Mouse (Mus musculus) MEL (cell line): ENCODE measurements around the gene Arhgap23.

ENCODE experiments used
- CTCF ChIP-seq, 3 experiments: IDR thresholded peaks in 2 of 3; conservative IDR thresholded peaks in 1 of 3; 2 replicates each; pipeline ENCODE4 v1.5.1; 2011 to 2012; ENCODE audit warnings: low read length in 3 of 3, low read depth in 2 of 3, mild to moderate bottlenecking in 2 of 3, improper control_type of control experiment in 1 of 3, inconsistent platforms in 1 of 3, mixed read lengths in 1 of 3, moderate library complexity in 1 of 3; ENCODE audit not compliant: control insufficient read depth in 1 of 3, insufficient read depth in 1 of 3, poor library complexity in 1 of 3, severe bottlenecking in 1 of 3
- POLR2A ChIP-seq, 2 experiments: IDR thresholded peaks; 2 replicates each; pipeline ENCODE4 v1.6.1; 2011 to 2012; ENCODE audit warnings: low read length in 2 of 2, mild to moderate bottlenecking in 2 of 2, control low read depth in 1 of 2, improper control_type of control experiment in 1 of 2, low read depth in 1 of 2, moderate library complexity in 1 of 2; ENCODE audit not compliant: control insufficient read depth in 1 of 2, insufficient read depth in 1 of 2, poor library complexity in 1 of 2
- POLR2AphosphoS2 ChIP-seq: IDR thresholded peaks from 2 replicates; pipeline ENCODE4 v1.6.1; 2011; ENCODE audit warnings: low read length, improper control_type of control experiment
- TCF12 ChIP-seq: IDR thresholded peaks from 2 replicates; pipeline ENCODE4 v1.6.1; 2014; ENCODE audit warnings: low read depth, mild to moderate bottlenecking, inconsistent platforms, low read length, improper control_type of control experiment, moderate library complexity

- no peak for TF ChIP-seq TCF12
- no peak for TF ChIP-seq POLR2AphosphoS2
- no peak for TF ChIP-seq POLR2A (IDR thresholded peaks at IDR 0.05; ENCODE audit: control insufficient read depth in 1 of 2, insufficient read depth in 1 of 2, low read depth in 1 of 2, low read length in 2 of 2, poor library complexity in 1 of 2)
- no peak for TF ChIP-seq CTCF (IDR thresholded peaks at IDR 0.05 in 2 of 3, conservative IDR thresholded peaks at IDR 0.05 in 1 of 3; ENCODE audit: control insufficient read depth in 1 of 3, insufficient read depth in 1 of 3, low read depth in 2 of 3, low read length in 3 of 3, poor library complexity in 1 of 3, severe bottlenecking in 1 of 3)
Observed at GRCm38 (mm10) chr11:97525313-97525712, 110.0 kb downstream of the Arhgap23 start.
